Mouse (Mus musculus): ENCODE data around the gene Ushbp1.

DNA sequence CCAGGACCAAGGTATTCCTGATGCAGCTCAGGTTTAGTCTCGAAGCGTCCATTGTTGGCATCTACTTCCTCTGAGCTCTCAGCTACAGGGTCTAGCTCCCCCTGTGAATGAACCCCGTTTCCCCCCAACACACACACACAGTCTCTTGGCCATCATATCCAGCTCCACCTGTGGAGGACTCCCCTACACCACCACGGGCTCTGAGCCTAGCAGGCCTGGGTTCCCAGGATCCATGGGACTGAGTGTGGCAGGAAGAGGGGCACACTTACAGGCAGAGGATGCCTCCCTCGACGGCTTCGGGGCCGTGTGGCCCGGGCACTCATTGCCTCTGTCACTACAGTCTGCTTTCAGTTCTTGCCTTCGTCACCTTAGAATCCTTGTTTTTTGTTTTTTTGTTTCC is 531 bp downstream of the Ushbp1 start:
- TF ChIP-seq POLR2A (IDR thresholded peaks at IDR 0.05; ENCODE audit: low read depth, low read length) (no peak), CTCF (IDR thresholded peaks at IDR 0.05; ENCODE audit: extremely low read depth, insufficient read length, insufficient replicate concordance, low read depth, low read length) (no peak)
